Mouse (Mus musculus): ENCODE data around the gene Shmt2. TPM values are rescaled to one million over a fixed set of nuclear protein-coding genes. Genes with fewer than 3 reads are reported as not detected.

The Shmt2 gene
- polyA plus RNA-seq, 1 experiment: 169 TPM

GRCm38 (mm10) chr10:127521611-127522080 is 598 bp downstream of the Shmt2 start:
- TF ChIP-seq CTCF (IDR thresholded peaks at IDR 0.05; ENCODE audit: borderline replicate concordance, insufficient read depth, low read length) (no peak), POLR2A (IDR thresholded peaks at IDR 0.05; ENCODE audit: low read depth, low read length) (peak; percentile 66; the same call in 1 of the 2 replicates)
- H3K4me3 ChIP-seq (ENCODE audit: insufficient read depth, low read length): peak overlapping the region; percentile 89
- H3K4me1 ChIP-seq (ENCODE audit: control insufficient read depth, insufficient read depth, low read length): no peaks in the 10 kb centered on the region; the same call in 1 of the 2 replicates
- peak overlapping the region; percentile 62 for H3K27ac ChIP-seq (ENCODE audit: insufficient read depth, low read length)

DNA sequence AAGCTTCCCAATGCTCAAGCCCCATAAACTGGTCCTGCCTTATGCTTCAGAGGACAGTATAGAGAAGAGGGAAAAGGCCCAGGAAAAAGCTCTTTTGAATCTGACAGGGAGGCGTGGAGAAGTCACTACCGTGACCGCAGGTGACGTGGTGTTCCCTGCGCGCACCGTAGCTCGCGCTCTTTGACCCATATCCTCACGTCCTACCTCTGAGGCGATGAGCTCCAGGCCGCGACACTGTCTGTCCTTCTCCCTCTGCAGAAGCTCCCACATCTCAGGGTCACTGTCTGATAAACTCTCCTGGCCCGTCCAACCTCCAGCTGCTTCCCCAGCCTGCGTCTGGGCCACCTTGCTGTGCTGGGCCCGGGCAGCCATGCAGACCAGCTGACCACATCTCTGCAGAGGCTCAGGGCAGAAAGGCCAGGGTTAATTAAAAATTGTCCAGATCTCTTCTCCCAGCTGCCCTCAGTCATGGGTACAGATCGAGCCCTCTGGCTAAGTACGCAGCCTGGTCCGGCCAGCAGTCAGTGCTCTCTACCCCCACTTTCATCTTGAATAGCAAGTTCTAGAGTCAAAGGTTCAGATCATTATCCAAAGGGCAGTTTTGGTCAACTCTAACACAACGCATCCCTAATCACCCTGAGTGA is 1.4 kb downstream of the Shmt2 start:
- TF ChIP-seq POLR2A (IDR thresholded peaks at IDR 0.05; ENCODE audit: low read depth, low read length) (0 out of 2 replicates have a peak, but pooled peaks have one; percentile 9), CTCF (IDR thresholded peaks at IDR 0.05; ENCODE audit: borderline replicate concordance, insufficient read depth, low read length) (no peak)
- peak overlapping the region; percentile 89 for H3K4me3 ChIP-seq (ENCODE audit: insufficient read depth, low read length)
- H3K27ac ChIP-seq (ENCODE audit: insufficient read depth, low read length): no peak overlapping the region
- no peaks in the 10 kb centered on the region; the same call in 1 of the 2 replicates for H3K4me1 ChIP-seq (ENCODE audit: control insufficient read depth, insufficient read depth, low read length)

- TF ChIP-seq CTCF (IDR thresholded peaks at IDR 0.05; ENCODE audit: borderline replicate concordance, insufficient read depth, low read length) (no peak), POLR2A (IDR thresholded peaks at IDR 0.05; ENCODE audit: low read depth, low read length) (no peak)
- H3K4me1 ChIP-seq (ENCODE audit: control insufficient read depth, insufficient read depth, low read length): no peaks in the 10 kb centered on the region; the same call in 1 of the 2 replicates
These were observed 2.1 kb downstream of the Shmt2 start for GRCm38 (mm10) chr10:127519903-127520713.

GRCm38 (mm10) chr10:127519041-127519701 is 3.1 kb downstream of the Shmt2 start:
- Histone ChIP-seq H3K4me1 (ENCODE audit: control insufficient read depth, insufficient read depth, low read length) (no peaks in the 10 kb centered on the region; the same call in 1 of the 2 replicates), H3K27ac (ENCODE audit: insufficient read depth, low read length) (no peak overlapping the region), H3K4me3 (ENCODE audit: insufficient read depth, low read length) (no peak overlapping the region)
- no peak for TF ChIP-seq POLR2A (IDR thresholded peaks at IDR 0.05; ENCODE audit: low read depth, low read length)
- no peak for TF ChIP-seq CTCF (IDR thresholded peaks at IDR 0.05; ENCODE audit: borderline replicate concordance, insufficient read depth, low read length)

More at GRCm38 (mm10) chr10:127519903-127520713, 2.1 kb downstream of the Shmt2 start:
- Histone ChIP-seq H3K4me3 (ENCODE audit: insufficient read depth, low read length) (peak overlapping the region; percentile 89; the same call in 1 of the 2 replicates), H3K27ac (ENCODE audit: insufficient read depth, low read length) (no peak overlapping the region)

- Histone ChIP-seq H3K4me1 (ENCODE audit: control insufficient read depth, insufficient read depth, low read length) (no peaks in the 10 kb centered on the region; the same call in 1 of the 2 replicates), H3K4me3 (ENCODE audit: insufficient read depth, low read length) (no peak overlapping the region), H3K27ac (ENCODE audit: insufficient read depth, low read length) (no peak overlapping the region)
- TF ChIP-seq POLR2A (IDR thresholded peaks at IDR 0.05; ENCODE audit: low read depth, low read length) (no peak), CTCF (IDR thresholded peaks at IDR 0.05; ENCODE audit: borderline replicate concordance, insufficient read depth, low read length) (no peak)
These were observed 4.3 kb downstream of the Shmt2 start for GRCm38 (mm10) chr10:127517941-127518340.

DNA sequence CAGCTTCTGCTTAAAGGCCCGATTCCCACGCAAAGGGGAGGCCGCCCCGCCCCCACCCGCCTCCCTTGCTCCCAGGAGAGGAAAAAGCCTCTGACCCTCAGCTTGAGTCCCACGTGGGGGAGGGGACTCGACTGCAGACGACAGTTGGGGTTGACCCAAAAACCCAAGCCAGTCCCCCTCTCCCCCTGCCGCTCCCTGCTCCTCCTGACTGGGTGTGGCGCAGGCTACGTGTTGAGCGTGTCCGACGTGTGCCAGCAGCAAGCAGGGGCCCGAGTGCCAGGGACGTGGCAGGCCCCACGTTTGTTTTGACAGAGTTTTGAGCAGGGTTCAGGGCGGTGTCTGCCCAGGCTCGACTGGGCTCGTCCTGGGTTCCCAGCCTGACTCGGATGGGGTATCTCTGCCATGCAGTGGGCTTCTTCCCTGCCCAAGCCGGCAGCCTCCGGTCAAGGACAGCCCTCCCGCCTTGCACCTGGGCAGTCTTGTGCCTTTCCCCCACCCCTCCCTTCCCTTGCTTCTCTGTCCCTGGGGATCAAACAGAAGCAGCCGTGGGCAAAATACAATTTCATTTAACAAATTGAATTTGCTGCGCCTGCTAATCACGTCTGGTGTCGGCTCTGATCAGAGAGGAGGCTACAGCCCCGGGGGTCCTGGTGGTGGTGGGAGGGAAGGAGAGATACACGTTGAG is 5.5 kb downstream of the Shmt2 start:
- Histone ChIP-seq H3K4me1 (ENCODE audit: control insufficient read depth, insufficient read depth, low read length) (no peaks in the 10 kb centered on the region; the same call in none of the 2 replicates), H3K27ac (ENCODE audit: insufficient read depth, low read length) (no peak overlapping the region), H3K4me3 (ENCODE audit: insufficient read depth, low read length) (no peak overlapping the region)
- no peak; the same call in none of the 2 replicates for TF ChIP-seq POLR2A (IDR thresholded peaks at IDR 0.05; ENCODE audit: low read depth, low read length)
- TF ChIP-seq CTCF (IDR thresholded peaks at IDR 0.05; ENCODE audit: borderline replicate concordance, insufficient read depth, low read length): no peak

DNA sequence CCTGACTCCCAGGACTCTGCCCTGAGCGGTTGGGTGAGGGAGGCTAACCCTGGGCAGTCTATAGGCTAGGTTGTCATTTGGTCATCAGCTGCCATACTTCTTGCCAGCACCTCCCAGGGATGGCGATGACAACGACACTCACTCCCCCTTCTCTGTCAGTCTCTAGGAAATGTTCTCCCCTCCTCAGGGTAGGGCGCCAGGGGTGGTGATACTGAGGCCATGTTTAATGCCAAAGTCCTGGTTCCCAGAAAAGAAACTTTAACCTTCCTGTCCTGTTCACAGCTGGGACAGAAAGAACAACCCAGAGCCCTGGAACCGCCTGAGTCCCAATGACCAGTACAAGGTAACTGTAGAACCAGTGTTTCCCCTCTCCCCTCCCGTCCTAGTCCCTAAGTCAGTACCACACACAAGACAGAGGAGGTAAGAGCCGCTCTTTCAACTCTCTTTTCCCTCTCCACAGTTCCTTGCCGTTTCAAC is 6.2 kb downstream of the Shmt2 start:
- Histone ChIP-seq H3K4me1 (ENCODE audit: control insufficient read depth, insufficient read depth, low read length) (no peaks in the 10 kb centered on the region; the same call in none of the 2 replicates), H3K27ac (ENCODE audit: insufficient read depth, low read length) (no peak overlapping the region), H3K4me3 (ENCODE audit: insufficient read depth, low read length) (no peak overlapping the region)
- no peak for TF ChIP-seq CTCF (IDR thresholded peaks at IDR 0.05; ENCODE audit: borderline replicate concordance, insufficient read depth, low read length)
- no peak for TF ChIP-seq POLR2A (IDR thresholded peaks at IDR 0.05; ENCODE audit: low read depth, low read length)

DNA sequence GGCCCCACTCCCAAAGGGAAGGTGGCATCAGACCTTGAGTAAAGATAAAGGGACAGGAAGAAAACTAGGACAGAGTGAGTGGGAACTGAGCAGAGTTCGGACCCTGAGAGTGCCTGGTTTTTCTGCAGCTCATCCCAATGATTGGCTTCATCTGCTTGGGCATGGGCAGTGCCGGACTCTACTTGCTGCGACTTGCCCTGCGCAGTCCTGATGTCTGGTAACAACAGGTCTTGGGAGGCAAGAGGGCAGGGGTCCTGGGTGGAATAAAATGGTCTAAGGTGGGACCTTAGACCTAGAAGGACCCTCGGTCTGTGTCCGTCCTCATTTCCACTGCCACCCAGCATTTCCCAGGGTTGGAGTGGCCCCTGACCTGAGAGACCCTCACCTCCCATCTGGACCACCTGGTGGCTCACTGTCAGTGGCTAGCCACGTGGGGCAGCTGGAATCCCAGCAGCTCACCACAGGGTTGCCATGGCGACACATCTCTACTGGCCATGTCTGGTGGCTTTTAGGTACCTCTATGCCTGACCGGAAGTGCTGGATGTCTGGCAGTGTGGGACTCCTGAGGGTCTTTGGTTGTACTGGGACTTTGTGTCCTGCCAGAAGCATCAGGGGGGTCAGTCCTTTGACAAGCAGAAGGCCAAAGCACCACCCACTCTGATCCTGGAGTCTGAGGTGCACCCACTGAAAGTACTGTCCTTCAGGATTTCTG is 6.8 kb downstream of the Shmt2 start:
- H3K4me3 ChIP-seq (ENCODE audit: insufficient read depth, low read length): no peak overlapping the region
- H3K27ac ChIP-seq (ENCODE audit: insufficient read depth, low read length): no peak overlapping the region
- no peaks in the 10 kb centered on the region; the same call in none of the 2 replicates for H3K4me1 ChIP-seq (ENCODE audit: control insufficient read depth, insufficient read depth, low read length)
- TF ChIP-seq POLR2A (IDR thresholded peaks at IDR 0.05; ENCODE audit: low read depth, low read length) (no peak), CTCF (IDR thresholded peaks at IDR 0.05; ENCODE audit: borderline replicate concordance, insufficient read depth, low read length) (no peak)

All from embryonic fibroblast, embryonic 13.5 days (primary cell).